In genomic region chr19:47015396-47015795, GRCm38 (mm10) we compare ENCODE assay signal across 8 mouse cellular contexts. TPM values are rescaled to one million over a fixed set of nuclear protein-coding genes. Genes with fewer than 3 reads are reported as not detected.
DNase-seq lines count a peak whose midpoint lies in the region; ATAC-seq and TF ChIP-seq lines count a peak whose summit lies in the region.

No protein-coding gene starts in this region.

- DNase-seq in kidney, postnatal 25 days, result no peak
- DNase-seq in brain, embryonic 14.5 days (ENCODE audit: low read depth), result peak; percentile 52
- peak; percentile 51 for DNase-seq in hindbrain, embryonic 11.5 days (ENCODE audit: low spot score)
- DNase-seq in gastrocnemius, postnatal 10 days, result no peak

- H3K4me1 ChIP-seq in kidney, embryonic 16.5 days (ENCODE audit: insufficient read depth, low read length), result peaks cover 15% of the 10 kb centered on the region
- H3K4me1 ChIP-seq in hindbrain, embryonic 11.5 days (replicated peaks; ENCODE audit: control insufficient read depth, insufficient read depth, low read length), result no peaks in the 10 kb centered on the region; the same call in 1 of the 2 replicates
- H3K4me1 ChIP-seq in midbrain, embryonic 15.5 days, result peaks cover 25% of the 10 kb centered on the region

- WGBS in kidney, embryonic 16.5 days, result under 1% methylated on average over 37 of the region's 37 CpGs
- 1% methylated on average over 37 of the region's 37 CpGs for WGBS in hindbrain, embryonic 11.5 days
- 1% methylated on average over 37 of the region's 37 CpGs for WGBS in midbrain, embryonic 15.5 days

- peak overlapping the region; percentile 51 for H3K4me3 ChIP-seq in kidney, embryonic 16.5 days (ENCODE audit: low read length)
- H3K4me3 ChIP-seq in hindbrain, embryonic 11.5 days (ENCODE audit: low read depth, low read length), result peak overlapping the region; percentile 70
- H3K4me3 ChIP-seq in midbrain, embryonic 15.5 days, result peak overlapping the region; percentile 89

- H3K27ac ChIP-seq in kidney, embryonic 16.5 days (ENCODE audit: low read length), result no peak overlapping the region
- peak overlapping the region; percentile 82 for H3K27ac ChIP-seq in hindbrain, embryonic 11.5 days (ENCODE audit: low read depth, low read length)
- H3K27ac ChIP-seq in midbrain, embryonic 15.5 days, result peak overlapping the region; percentile 96

- TF ChIP-seq CTCF in brain, embryonic 14.5 days (IDR thresholded peaks at IDR 0.05; ENCODE audit: borderline replicate concordance, extremely low read depth, insufficient read depth, insufficient read length), result no peak

- peak overlapping the region; percentile 79 for H3K4me2 ChIP-seq in kidney, embryonic 16.5 days (replicated peaks; ENCODE audit: low read depth, low read length)
- peak overlapping the region; percentile 55 for H3K4me2 ChIP-seq in hindbrain, embryonic 11.5 days (replicated peaks; ENCODE audit: low read depth, low read length)
- H3K4me2 ChIP-seq in midbrain, embryonic 15.5 days, result peak overlapping the region; percentile 73

- H3K9me3 ChIP-seq in kidney, embryonic 16.5 days (ENCODE audit: low read length), result no peaks in the 10 kb centered on the region
- H3K9me3 ChIP-seq in hindbrain, embryonic 11.5 days (ENCODE audit: control insufficient read depth, low read length), result no peaks in the 10 kb centered on the region
- no peaks in the 10 kb centered on the region for H3K9me3 ChIP-seq in midbrain, embryonic 15.5 days

- no peak overlapping the region for H3K9ac ChIP-seq in kidney, embryonic 16.5 days (replicated peaks; ENCODE audit: low read length)
- H3K9ac ChIP-seq in hindbrain, embryonic 11.5 days (ENCODE audit: low read depth, low read length), result peak overlapping the region; percentile 83
- peak overlapping the region; percentile 83 for H3K9ac ChIP-seq in midbrain, embryonic 15.5 days

- H3K27me3 ChIP-seq in kidney, embryonic 16.5 days (ENCODE audit: insufficient read depth, low read length), result peaks cover 62% of the 10 kb centered on the region
- H3K27me3 ChIP-seq in hindbrain, embryonic 11.5 days (ENCODE audit: control insufficient read depth, insufficient read depth, low read length), result peaks cover 33% of the 10 kb centered on the region
- H3K27me3 ChIP-seq in midbrain, embryonic 15.5 days (replicated peaks), result no peaks in the 10 kb centered on the region

- peak; percentile 23; the same call in 1 of the 2 replicates for ATAC-seq in kidney, embryonic 16.5 days (ENCODE audit: low FRiP score, low TSS enrichment)
- no peak for ATAC-seq in hindbrain, embryonic 11.5 days (ENCODE audit: low FRiP score)
- ATAC-seq in midbrain, embryonic 15.5 days (replicated peaks), result peak; percentile 8
- ATAC-seq in erythroid progenitor cell, adult 5-6 weeks (replicated peaks; ENCODE audit: low FRiP score, poor library complexity, severe bottlenecking), result no peak
- no peak for ATAC-seq in activated CD4-positive, CD25-positive, alpha-beta regulatory T cell, adult 4 months

- no peak for TF ChIP-seq POLR2A in brain, embryonic 14.5 days (IDR thresholded peaks at IDR 0.05; ENCODE audit: borderline replicate concordance, extremely low read depth, insufficient read depth, insufficient read length, poor library complexity, severe bottlenecking)

- H3K36me3 ChIP-seq in kidney, embryonic 16.5 days (ENCODE audit: insufficient read depth, low read length), result no peaks in the 10 kb centered on the region
- no peaks in the 10 kb centered on the region for H3K36me3 ChIP-seq in hindbrain, embryonic 11.5 days (ENCODE audit: control insufficient read depth, insufficient read depth, low read length)
- H3K36me3 ChIP-seq in midbrain, embryonic 15.5 days (replicated peaks), result no peaks in the 10 kb centered on the region

RNA-seq across cellular contexts. Expression of gene Nt5c2, which starts 0.4 kb away (rescaled TPM):
- 77.5 and 89.4 TPM in 2 replicates for polyA plus RNA-seq in kidney, embryonic 16.5 days (2015; fragmentation: Nextera tagmentation; extraction: Ambion mirVana)
- polyA plus RNA-seq in brain, embryonic 14.5 days (2012; rRNA removed), result 40.1 and 49.2 TPM in 2 replicates
- polyA plus RNA-seq in hindbrain, embryonic 11.5 days (2014; fragmentation: Nextera tagmentation; extraction: Ambion mirVana), result 81.5 and 90.6 TPM in 2 replicates
- 87.7 and 90.5 TPM in 2 replicates for polyA plus RNA-seq in midbrain, embryonic 15.5 days (2015; fragmentation: Nextera tagmentation; extraction: Ambion mirVana)
- total RNA-seq in erythroid progenitor cell, adult 5-6 weeks (2015; ENCODE audit: low replicate concordance), result 26.4 and 41.4 TPM in 2 replicates
- 34.8 and 47.9 TPM in 2 replicates for total RNA-seq in erythroid progenitor cell, adult 5-6 weeks (2017; ENCODE audit: low replicate concordance)
- 10 to 100 TPM; 22.6 to 25.4 TPM for polyA plus RNA-seq in activated CD4-positive, CD25-positive, alpha-beta regulatory T cell, adult 4 months (2017; shearing (Covaris generic))
- 10 to 100 TPM; 33.4 to 34.7 TPM for total RNA-seq in gastrocnemius, postnatal 10 days (2021)

RNA-seq across cellular contexts. Expression of gene Ina, which starts 0.9 kb away (rescaled TPM):
- 0.71 and 2.1 TPM in 2 replicates for polyA plus RNA-seq in kidney, embryonic 16.5 days (2015; fragmentation: Nextera tagmentation; extraction: Ambion mirVana)
- polyA plus RNA-seq in brain, embryonic 14.5 days (2012; rRNA removed), result 413 and 626 TPM in 2 replicates
- 266 and 290 TPM in 2 replicates for polyA plus RNA-seq in hindbrain, embryonic 11.5 days (2014; fragmentation: Nextera tagmentation; extraction: Ambion mirVana)
- polyA plus RNA-seq in midbrain, embryonic 15.5 days (2015; fragmentation: Nextera tagmentation; extraction: Ambion mirVana), result 589 and 592 TPM in 2 replicates
- total RNA-seq in erythroid progenitor cell, adult 5-6 weeks (2015; ENCODE audit: low replicate concordance), result not detected in 2 replicates
- not detected in 2 replicates for total RNA-seq in erythroid progenitor cell, adult 5-6 weeks (2017; ENCODE audit: low replicate concordance)
- not detected for polyA plus RNA-seq in activated CD4-positive, CD25-positive, alpha-beta regulatory T cell, adult 4 months (2017; shearing (Covaris generic))
- total RNA-seq in gastrocnemius, postnatal 10 days (2021), result under 1 TPM; 0.38 to 0.40 TPM

RNA-seq across cellular contexts. Expression of gene Pcgf6, which starts 35.3 kb away (rescaled TPM):
- polyA plus RNA-seq in kidney, embryonic 16.5 days (2015; fragmentation: Nextera tagmentation; extraction: Ambion mirVana), result 20.2 and 25.6 TPM in 2 replicates
- 65.2 and 81.7 TPM in 2 replicates for polyA plus RNA-seq in brain, embryonic 14.5 days (2012; rRNA removed)
- polyA plus RNA-seq in hindbrain, embryonic 11.5 days (2014; fragmentation: Nextera tagmentation; extraction: Ambion mirVana), result 31.6 and 32.2 TPM in 2 replicates
- polyA plus RNA-seq in midbrain, embryonic 15.5 days (2015; fragmentation: Nextera tagmentation; extraction: Ambion mirVana), result 30.9 and 33.5 TPM in 2 replicates
- total RNA-seq in erythroid progenitor cell, adult 5-6 weeks (2015; ENCODE audit: low replicate concordance), result 6.7 and 8.6 TPM in 2 replicates
- 0.61 and 1.4 TPM in 2 replicates for total RNA-seq in erythroid progenitor cell, adult 5-6 weeks (2017; ENCODE audit: low replicate concordance)
- 1 to 10 TPM; 6.5 to 8.6 TPM for polyA plus RNA-seq in activated CD4-positive, CD25-positive, alpha-beta regulatory T cell, adult 4 months (2017; shearing (Covaris generic))
- total RNA-seq in gastrocnemius, postnatal 10 days (2021), result 1 to 10 TPM; 3.1 to 4.4 TPM

RNA-seq across cellular contexts. Expression of gene Taf5, which starts 52.1 kb away (rescaled TPM):
- 4.3 and 4.5 TPM in 2 replicates for polyA plus RNA-seq in kidney, embryonic 16.5 days (2015; fragmentation: Nextera tagmentation; extraction: Ambion mirVana)
- polyA plus RNA-seq in brain, embryonic 14.5 days (2012; rRNA removed), result 10.8 and 11.0 TPM in 2 replicates
- 10.8 and 11.8 TPM in 2 replicates for polyA plus RNA-seq in hindbrain, embryonic 11.5 days (2014; fragmentation: Nextera tagmentation; extraction: Ambion mirVana)
- 6.4 and 6.6 TPM in 2 replicates for polyA plus RNA-seq in midbrain, embryonic 15.5 days (2015; fragmentation: Nextera tagmentation; extraction: Ambion mirVana)
- total RNA-seq in erythroid progenitor cell, adult 5-6 weeks (2015; ENCODE audit: low replicate concordance), result 19.5 and 19.7 TPM in 2 replicates
- 26.1 and 28.5 TPM in 2 replicates for total RNA-seq in erythroid progenitor cell, adult 5-6 weeks (2017; ENCODE audit: low replicate concordance)
- 1 to 10 TPM; 1.9 to 2.9 TPM for polyA plus RNA-seq in activated CD4-positive, CD25-positive, alpha-beta regulatory T cell, adult 4 months (2017; shearing (Covaris generic))
- total RNA-seq in gastrocnemius, postnatal 10 days (2021), result 1 to 10 TPM; 2.4 to 3.1 TPM

Comparison
In these comparisons a context has a peak if more than half of its experiments do, and no peak if none do; other contexts are left out.
1. ATAC-seq: peak in kidney, embryonic 16.5 days (single experiment) and midbrain, embryonic 15.5 days (single experiment); none in hindbrain, embryonic 11.5 days (single experiment), erythroid progenitor cell, adult 5-6 weeks (single experiment) and activated CD4-positive, CD25-positive, alpha-beta regulatory T cell, adult 4 months (single experiment).
2. DNase-seq: peak in brain, embryonic 14.5 days (single experiment) and hindbrain, embryonic 11.5 days (single experiment); none in kidney, postnatal 25 days (0 of 2) and gastrocnemius, postnatal 10 days (single experiment).
3. RNA of gene Ina, which starts 0.9 kb away (polyA plus RNA-seq): 413 to 626 TPM in brain, embryonic 14.5 days, 589 to 592 TPM in midbrain, embryonic 15.5 days and 266 to 290 TPM in hindbrain, embryonic 11.5 days; 0.71 to 2.1 TPM in kidney, embryonic 16.5 days and not detected in activated CD4-positive, CD25-positive, alpha-beta regulatory T cell, adult 4 months; every median in the first group is over 10 times any median in the second.
4. Peak in every context shown above with its lines, with median percentiles within 50 percentile points of each other: H3K4me2 ChIP-seq and H3K4me3 ChIP-seq.